Mouse (Mus musculus) lung, embryonic 16.5 days (tissue): ENCODE results near the gene Rptor. TPM values are rescaled to one million over a fixed set of nuclear protein-coding genes. Genes with fewer than 3 reads are reported as not detected.

ENCODE experiments used
- ATAC-seq: fragments of 200-750 bp; cut with Nextera tagmentation; 2 replicates; pipeline ENCODE4 v1.8.0; 2017; ENCODE audit warnings: low read depth, mild to moderate bottlenecking, moderate library complexity
- H3K27ac ChIP-seq: fragments of 300-500 bp; sonication (generic); 2 replicates; pipeline ENCODE4 v1.5.1; 2014; ENCODE audit warnings: mild to moderate bottlenecking, control low read depth, low read length
- H3K27me3 ChIP-seq: fragments of 300-500 bp; sonication (generic); 2 replicates; pipeline ENCODE4 v1.6.1; 2014; ENCODE audit warnings: low read depth, low read length, mixed read lengths; ENCODE audit not compliant: control insufficient read depth, insufficient read depth
- H3K36me3 ChIP-seq: fragments of 300-500 bp; sonication (generic); 2 replicates; pipeline ENCODE4 v1.6.1; 2014; ENCODE audit warnings: low read length; ENCODE audit not compliant: control insufficient read depth, insufficient read depth
- H3K4me1 ChIP-seq: fragments of 300-500 bp; sonication (generic); replicated peaks from 2 replicates; pipeline ENCODE4 v1.6.1; 2014; ENCODE audit warnings: low read length, mixed read lengths; ENCODE audit not compliant: control insufficient read depth, insufficient read depth
- H3K4me2 ChIP-seq: fragments of 300-500 bp; sonication (generic); 2 replicates; pipeline ENCODE4 v1.6.1; 2014; ENCODE audit warnings: low read depth, low read length, control low read depth
- H3K4me3 ChIP-seq: fragments of 300-500 bp; sonication (generic); 2 replicates; pipeline ENCODE4 v1.5.1; 2014; ENCODE audit warnings: mild to moderate bottlenecking, low read length, control low read depth
- H3K9ac ChIP-seq: fragments of 300-500 bp; sonication (generic); 2 replicates; pipeline ENCODE4 v1.6.1; 2014; ENCODE audit warnings: low read length, control low read depth
- H3K9me3 ChIP-seq: fragments of 300-500 bp; sonication (generic); 2 replicates; pipeline ENCODE4 v1.6.1; 2016; ENCODE audit warnings: low read length; ENCODE audit not compliant: control insufficient read depth
- WGBS: fragments of 180-500 bp; shearing (Covaris S2); extraction: QIAGEN DNeasy Blood & Tissue Kit; methylation state at CpG from one replicate; pipeline ENCODE4 v1.1.7; 2014; 5-methylcytosine and 5-hydroxymethylcytosine counted together
- polyA plus RNA-seq: library from polyadenylated mRNA; unstranded; fragments of >200 nt; fragmentation: Nextera tagmentation; extraction: Ambion mirVana; gene quantifications from 2 replicates; pipeline ENCODE4 v1.2.1, GENCODE M21; 2015

Gene Rptor
- polyA plus RNA-seq, 1 experiment from 2014 or later: 7.1 TPM

DNA sequence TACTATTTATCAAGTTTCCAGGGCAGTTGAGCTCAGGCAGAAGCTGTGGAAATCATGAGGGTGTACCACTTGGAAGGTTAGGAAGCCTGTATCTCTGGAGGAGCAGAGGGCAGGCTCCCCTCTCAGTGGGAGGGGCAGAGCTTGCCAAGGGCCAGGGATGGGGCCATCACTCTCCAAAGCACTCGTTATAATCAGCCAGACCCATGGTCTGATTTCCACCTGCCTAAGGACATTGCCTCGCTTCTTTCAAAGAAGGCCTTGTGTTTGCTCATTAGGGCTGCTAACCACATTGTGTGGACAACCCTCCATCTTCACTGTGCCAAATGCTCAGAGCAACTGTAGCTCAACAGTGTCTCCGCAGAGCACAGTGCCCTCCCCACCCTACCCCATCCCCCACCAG is 215.2 kb downstream of the Rptor start:
- no peaks in the 10 kb centered on the region for H3K9me3 ChIP-seq
- 78% methylated on average over 3 of the region's 3 CpGs for WGBS
- no peaks in the 10 kb centered on the region for H3K4me1 ChIP-seq
- no peaks in the 10 kb centered on the region for H3K36me3 ChIP-seq
- H3K27ac ChIP-seq: no peak overlapping the region
- H3K4me3 ChIP-seq: no peak overlapping the region
- H3K4me2 ChIP-seq: no peak overlapping the region
- H3K27me3 ChIP-seq: no peaks in the 10 kb centered on the region
- no peak overlapping the region for H3K9ac ChIP-seq
- ATAC-seq: no peak

DNA sequence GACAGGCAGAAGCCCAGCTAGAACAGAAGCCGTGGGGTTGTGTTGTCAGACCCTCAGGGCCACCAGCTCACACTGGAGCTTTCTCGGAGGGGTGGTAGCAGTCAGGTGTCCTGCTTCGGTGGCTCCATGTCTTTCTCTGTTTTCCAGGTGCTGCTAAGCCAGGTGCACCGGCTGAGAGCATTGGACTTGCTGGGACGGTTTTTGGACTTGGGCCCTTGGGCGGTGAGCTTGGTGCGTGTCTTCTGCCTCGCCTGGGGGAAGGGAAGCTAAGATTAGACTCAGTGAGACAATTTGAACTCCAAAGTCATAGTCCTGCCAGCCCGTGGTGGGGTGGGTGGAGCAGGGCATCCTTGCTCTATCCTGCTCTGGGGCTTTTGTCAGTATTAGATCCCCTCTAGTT is 218.8 kb downstream of the Rptor start:
- Histone ChIP-seq H3K9ac (no peak overlapping the region), H3K27ac (no peak overlapping the region), H3K4me3 (no peak overlapping the region), H3K27me3 (no peaks in the 10 kb centered on the region), H3K4me1 (no peaks in the 10 kb centered on the region), H3K36me3 (no peaks in the 10 kb centered on the region), H3K4me2 (no peak overlapping the region), H3K9me3 (no peaks in the 10 kb centered on the region)
- WGBS: 90% methylated on average over 9 of the region's 9 CpGs
- ATAC-seq: no peak

GRCm38 (mm10) chr11:119824072-119824649 is 221.5 kb downstream of the Rptor start:
- 85% methylated on average over 6 of the region's 6 CpGs for WGBS

GRCm38 (mm10) chr11:119825783-119826182 is 223.1 kb downstream of the Rptor start:
- Histone ChIP-seq H3K4me2 (no peak overlapping the region), H3K4me3 (no peak overlapping the region), H3K9ac (no peak overlapping the region), H3K36me3 (no peaks in the 10 kb centered on the region), H3K4me1 (no peaks in the 10 kb centered on the region), H3K9me3 (no peaks in the 10 kb centered on the region), H3K27ac (no peak overlapping the region), H3K27me3 (no peaks in the 10 kb centered on the region)
- 85% methylated on average over 6 of the region's 6 CpGs for WGBS
- ATAC-seq: no peak

More at GRCm38 (mm10) chr11:119824072-119824649, 221.5 kb downstream of the Rptor start:
- no peaks in the 10 kb centered on the region for H3K9me3 ChIP-seq
- no peak overlapping the region for H3K9ac ChIP-seq
- H3K4me1 ChIP-seq: no peaks in the 10 kb centered on the region
- no peak for ATAC-seq
- H3K27ac ChIP-seq: no peak overlapping the region
- H3K4me3 ChIP-seq: no peak overlapping the region
- no peak overlapping the region for H3K4me2 ChIP-seq
- H3K27me3 ChIP-seq: no peaks in the 10 kb centered on the region
- H3K36me3 ChIP-seq: no peaks in the 10 kb centered on the region

- WGBS: 87% methylated on average over 4 of the region's 4 CpGs
- Histone ChIP-seq H3K9ac (no peak overlapping the region), H3K27ac (no peak overlapping the region), H3K27me3 (no peaks in the 10 kb centered on the region), H3K4me2 (no peak overlapping the region), H3K4me1 (no peaks in the 10 kb centered on the region), H3K9me3 (no peaks in the 10 kb centered on the region), H3K4me3 (no peak overlapping the region), H3K36me3 (no peaks in the 10 kb centered on the region; the same call in 1 of the 2 replicates)
- no peak for ATAC-seq
Measured at GRCm38 (mm10) chr11:119826239-119826638, 223.5 kb downstream of the Rptor start.

- H3K36me3 ChIP-seq: no peaks in the 10 kb centered on the region; the same call in 1 of the 2 replicates
- H3K9ac ChIP-seq: no peak overlapping the region
Measured at GRCm38 (mm10) chr11:119829116-119829515, 226.4 kb downstream of the Rptor start.

GRCm38 (mm10) chr11:119831682-119832081 is 229.0 kb downstream of the Rptor start:
- WGBS: 80% methylated on average over 7 of the region's 7 CpGs

More at GRCm38 (mm10) chr11:119829116-119829515, 226.4 kb downstream of the Rptor start:
- Histone ChIP-seq H3K9me3 (no peaks in the 10 kb centered on the region), H3K27ac (no peak overlapping the region), H3K4me2 (no peak overlapping the region), H3K4me3 (no peak overlapping the region), H3K4me1 (no peaks in the 10 kb centered on the region), H3K27me3 (no peaks in the 10 kb centered on the region)
- ATAC-seq: no peak
- 70% methylated on average over 3 of the region's 3 CpGs for WGBS

DNA sequence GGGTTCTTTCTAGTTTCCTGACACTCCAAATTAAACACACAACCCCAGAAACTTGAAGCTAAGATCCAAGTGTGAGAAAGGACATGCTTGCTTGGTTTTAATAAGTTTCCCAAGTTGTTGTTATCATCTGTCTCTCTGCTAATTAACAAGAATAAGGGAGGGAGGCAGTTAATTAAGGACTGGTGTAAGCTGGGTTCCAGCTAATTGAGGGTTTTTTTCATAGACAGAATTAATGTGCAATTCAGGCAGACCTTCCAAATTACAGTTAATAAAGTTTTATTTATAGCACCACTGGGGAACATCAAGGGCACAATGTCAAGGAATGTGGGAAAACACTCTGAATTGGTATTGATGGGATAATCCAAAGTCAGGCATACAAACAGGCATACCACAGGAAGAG is 230.6 kb downstream of the Rptor start:
- Histone ChIP-seq H3K9me3 (no peaks in the 10 kb centered on the region), H3K36me3 (no peaks in the 10 kb centered on the region; the same call in 1 of the 2 replicates), H3K9ac (no peak overlapping the region), H3K27me3 (no peaks in the 10 kb centered on the region), H3K4me1 (no peaks in the 10 kb centered on the region), H3K27ac (no peak overlapping the region), H3K4me3 (no peak overlapping the region), H3K4me2 (no peak overlapping the region)
- ATAC-seq: no peak

More at GRCm38 (mm10) chr11:119831682-119832081, 229.0 kb downstream of the Rptor start:
- no peaks in the 10 kb centered on the region for H3K9me3 ChIP-seq
- no peaks in the 10 kb centered on the region; the same call in 1 of the 2 replicates for H3K36me3 ChIP-seq
- no peak overlapping the region for H3K27ac ChIP-seq
- H3K4me1 ChIP-seq: no peaks in the 10 kb centered on the region
- H3K4me3 ChIP-seq: no peak overlapping the region
- H3K27me3 ChIP-seq: no peaks in the 10 kb centered on the region
- no peak overlapping the region for H3K9ac ChIP-seq
- no peak for ATAC-seq
- no peak overlapping the region for H3K4me2 ChIP-seq

GRCm38 (mm10) chr11:119833877-119834804 is 231.4 kb downstream of the Rptor start:
- Histone ChIP-seq H3K27me3 (no peaks in the 10 kb centered on the region), H3K27ac (no peak overlapping the region), H3K36me3 (no peaks in the 10 kb centered on the region; the same call in 1 of the 2 replicates), H3K4me2 (no peak overlapping the region), H3K9ac (no peak overlapping the region), H3K9me3 (no peaks in the 10 kb centered on the region), H3K4me3 (no peak overlapping the region), H3K4me1 (no peaks in the 10 kb centered on the region)
- WGBS: 47% methylated on average over 16 of the region's 16 CpGs
- no peak for ATAC-seq
